Mouse (Mus musculus): ENCODE measurements at regions not wholly inside any gene's neighbourhood (a gene's known extent, or its start where the extent isn't known, plus 50 kb on each side); places are given as distances from the start of the nearest gene placed in this dataset.

DNA sequence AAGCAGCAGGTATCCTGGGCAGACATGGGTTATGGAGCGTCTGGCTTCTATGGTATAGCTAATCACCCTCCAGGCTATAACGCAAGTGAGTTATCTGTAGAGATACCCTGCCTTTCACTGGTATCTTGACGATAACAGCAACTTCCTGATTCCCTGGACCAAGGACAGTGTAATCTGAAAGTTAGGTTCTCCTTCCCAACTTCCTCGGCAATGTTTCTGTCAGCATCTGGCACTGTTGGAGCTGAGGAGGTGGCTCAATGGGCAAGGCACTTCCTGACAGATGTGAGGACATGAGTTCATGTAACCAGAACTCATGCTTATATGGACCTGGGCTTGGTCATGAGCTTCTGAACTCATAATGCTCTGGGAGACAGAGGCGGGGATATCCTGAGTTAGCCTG is 620.9 kb upstream of the Adam5 start:
- 0 out of 4 replicates have a peak, but pooled peaks cover 0 to 7% of the 10 kb centered on the region in 2 experiments for H3K4me1 ChIP-seq (ENCODE audit: control insufficient read depth in 1 of 2, insufficient read depth in 2 of 2)
- H3K27ac ChIP-seq (ENCODE audit: insufficient read depth, low read depth): no peak overlapping the region
- H3K9ac ChIP-seq (ENCODE audit: insufficient read depth, low read depth): no peak overlapping the region
- dilution Hi-C loops (cut with MboI; ENCODE audit: extremely low pct_ligation_motif_present, extremely low pct_unique_long_range_greater_than_20kb, low sequenced_read_pairs): no loop called here
- in situ Hi-C loops (cut with MboI; ENCODE audit: low pct_ligation_motif_present, low pct_unique_long_range_greater_than_20kb, low sequenced_read_pairs): no loop called here
- peaks cover 8% of the 10 kb centered on the region for H3K27me3 ChIP-seq (replicated peaks)
- TF ChIP-seq RCOR1 (conservative IDR thresholded peaks at IDR 0.05; ENCODE audit: low read depth, low read length) (no peak), ELF1 (IDR thresholded peaks at IDR 0.05; ENCODE audit: low read depth, low read length) (no peak), USF2 (conservative IDR thresholded peaks at IDR 0.05; ENCODE audit: low read depth, low read length) (no peak), NRF1 (IDR thresholded peaks at IDR 0.05; ENCODE audit: low read depth, low read length) (no peak), USF1 (IDR thresholded peaks at IDR 0.05; ENCODE audit: low read depth, low read length) (no peak), MAZ (IDR thresholded peaks at IDR 0.05; ENCODE audit: low read depth, low read length) (no peak), JUN (IDR thresholded peaks at IDR 0.05; ENCODE audit: insufficient read depth, low read depth, low read length) (no peak), MAX (IDR thresholded peaks at IDR 0.05; ENCODE audit: low read length) (no peak), PAX5 (IDR thresholded peaks at IDR 0.05; ENCODE audit: low read length) (no peak)
- no peaks in the 10 kb centered on the region for H3K79me2 ChIP-seq (replicated peaks; ENCODE audit: control insufficient read depth, extremely low read depth, insufficient read depth, poor library complexity, severe bottlenecking)
- no peak overlapping the region for H3K4me2 ChIP-seq (ENCODE audit: insufficient read depth, low read depth, poor library complexity, severe bottlenecking)
- no peak for DNase-seq (ENCODE audit: extremely low read depth)
- no peaks in the 10 kb centered on the region for H3K36me3 ChIP-seq (replicated peaks in 1 of 2; ENCODE audit: control insufficient read depth in 1 of 2, insufficient read depth in 1 of 2, low read length in 1 of 2)
- no peak overlapping the region for H3K4me3 ChIP-seq (replicated peaks in 1 of 3; ENCODE audit: low read depth in 2 of 3, low read length in 2 of 3, poor library complexity in 1 of 3)
- no peaks in the 10 kb centered on the region for H3K9me3 ChIP-seq (replicated peaks; ENCODE audit: low read length)

DNA sequence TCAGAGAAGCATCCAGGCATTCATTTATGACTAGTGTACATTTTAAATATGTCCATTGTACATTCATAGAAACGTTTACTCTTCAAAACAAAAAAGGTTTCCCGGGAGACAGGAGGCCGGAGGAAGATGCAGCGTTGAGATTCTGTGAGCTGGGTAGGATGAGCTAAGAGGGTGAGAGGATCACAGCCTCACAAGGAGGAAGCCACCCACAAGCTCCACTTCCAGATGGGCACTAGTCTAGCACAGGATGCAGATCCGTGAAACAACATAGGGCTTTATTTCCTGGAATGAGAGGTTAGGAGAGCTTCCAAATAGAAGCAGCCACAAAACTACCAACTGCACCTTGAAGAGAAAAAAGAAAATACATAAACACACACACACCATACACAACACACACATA is 619.4 kb upstream of the Adam5 start:
- dilution Hi-C loops (cut with MboI; ENCODE audit: extremely low pct_ligation_motif_present, extremely low pct_unique_long_range_greater_than_20kb, low sequenced_read_pairs): no loop called here
- in situ Hi-C loops (cut with MboI; ENCODE audit: low pct_ligation_motif_present, low pct_unique_long_range_greater_than_20kb, low sequenced_read_pairs): no loop called here
- Histone ChIP-seq H3K4me2 (ENCODE audit: insufficient read depth, low read depth, poor library complexity, severe bottlenecking) (no peak overlapping the region), H3K27me3 (replicated peaks) (peaks cover 8% of the 10 kb centered on the region), H3K36me3 (replicated peaks in 1 of 2; ENCODE audit: control insufficient read depth in 1 of 2, insufficient read depth in 1 of 2, low read length in 1 of 2) (no peaks in the 10 kb centered on the region), H3K9me3 (replicated peaks; ENCODE audit: low read length) (no peaks in the 10 kb centered on the region), H3K4me3 (replicated peaks in 1 of 3; ENCODE audit: low read depth in 2 of 3, low read length in 2 of 3, poor library complexity in 1 of 3) (no peak overlapping the region), H3K4me1 (ENCODE audit: control insufficient read depth in 1 of 2, insufficient read depth in 2 of 2) (0 out of 4 replicates have a peak, but pooled peaks cover 0 to 7% of the 10 kb centered on the region in 2 experiments), H3K27ac (ENCODE audit: insufficient read depth, low read depth) (no peak overlapping the region), H3K79me2 (replicated peaks; ENCODE audit: control insufficient read depth, extremely low read depth, insufficient read depth, poor library complexity, severe bottlenecking) (no peaks in the 10 kb centered on the region), H3K9ac (ENCODE audit: insufficient read depth, low read depth) (no peak overlapping the region)
- TF ChIP-seq POLR2A (IDR thresholded peaks at IDR 0.05; ENCODE audit: low read depth, low read length): no peak
- no peak for TF ChIP-seq CTCF (conservative IDR thresholded peaks at IDR 0.05 in 1 of 2, IDR thresholded peaks at IDR 0.05 in 1 of 2; ENCODE audit: low read depth in 2 of 2, low read length in 2 of 2)
- TF ChIP-seq TBP (conservative IDR thresholded peaks at IDR 0.05; ENCODE audit: low read depth, low read length): no peak
- TF ChIP-seq GABPA (IDR thresholded peaks at IDR 0.05; ENCODE audit: insufficient replicate concordance, low read depth, low read length): no peak
- no peak for TF ChIP-seq JUND (conservative IDR thresholded peaks at IDR 0.05; ENCODE audit: low read depth, low read length)
- TF ChIP-seq BHLHE40 (IDR thresholded peaks at IDR 0.05; ENCODE audit: low read depth, low read length): no peak
- TF ChIP-seq JUN (IDR thresholded peaks at IDR 0.05; ENCODE audit: insufficient read depth, low read depth, low read length): no peak
- no peak for TF ChIP-seq NELFE (IDR thresholded peaks at IDR 0.05; ENCODE audit: low read depth, low read length)
- no peak for DNase-seq (ENCODE audit: extremely low read depth)
